ENCODE assay signal across 9 mouse cellular contexts in genomic region chr14:32896896-32897295, GRCm38 (mm10). TPM values are rescaled to one million over a fixed set of nuclear protein-coding genes. Genes with fewer than 3 reads are reported as not detected.
A peak's percentile ranks its signal among the peaks of the same experiment; 100 is the strongest.
DNase-seq lines count a peak whose midpoint lies in the region; ATAC-seq and TF ChIP-seq lines count a peak whose summit lies in the region.
"Had no signal": no experiment of that assay in that cellular context is flagged by ENCODE, and none has a peak within 500 bp of the region (broad histone marks: within the 10 kb centered on the region; RNA-seq: fewer than 3 reads in every experiment).

No protein-coding gene starts in this region.

- no peak overlapping the region for H3K4me3 ChIP-seq in liver, adult 2 months (ENCODE audit: insufficient read depth, low read depth, low read length)
- H3K4me3 ChIP-seq in liver, postnatal 0 days (ENCODE audit: low read depth, low read length): no peak overlapping the region
- H3K4me3 ChIP-seq: left cerebral cortex, adult 2 months had no signal

- no peak overlapping the region for H3K27ac ChIP-seq in liver, adult 2 months (replicated peaks; ENCODE audit: insufficient read depth, low read depth, low read length)
- H3K27ac ChIP-seq in liver, postnatal 0 days (ENCODE audit: low read depth): no peak overlapping the region
- H3K27ac ChIP-seq: left cerebral cortex, adult 2 months had no signal

- H3K9ac ChIP-seq in liver, adult 2 months (ENCODE audit: low read depth, low read length): no peak overlapping the region
- H3K9ac ChIP-seq in liver, postnatal 0 days (replicated peaks): no peak overlapping the region

- no peak for ATAC-seq in liver, postnatal 0 days
- ATAC-seq in activated CD4-positive, CD25-positive, alpha-beta regulatory T cell, adult 4 months: no peak

- TF ChIP-seq CTCF in liver, adult 2 months (IDR thresholded peaks at IDR 0.05; ENCODE audit: low read depth, low read length): no peak
- TF ChIP-seq CTCF in liver, postnatal 0 days (IDR thresholded peaks at IDR 0.05; ENCODE audit: low read depth): no peak

- no peaks in the 10 kb centered on the region for H3K79me2 ChIP-seq in liver, adult 2 months (ENCODE audit: control insufficient read depth, insufficient read depth, low read length)

- no peaks in the 10 kb centered on the region for H3K27me3 ChIP-seq in liver, adult 2 months (ENCODE audit: control insufficient read depth, insufficient read depth, low read length)
- H3K27me3 ChIP-seq in liver, postnatal 0 days (ENCODE audit: insufficient read depth, low read length): no peaks in the 10 kb centered on the region

- no peak for TF ChIP-seq EP300 in liver, postnatal 0 days (IDR thresholded peaks at IDR 0.05; ENCODE audit: low read depth)

- H3K36me3 ChIP-seq in liver, adult 2 months (ENCODE audit: control insufficient read depth, insufficient read depth, low read length): no peaks in the 10 kb centered on the region
- H3K36me3 ChIP-seq in liver, postnatal 0 days (replicated peaks; ENCODE audit: insufficient read depth, low read length): no peaks in the 10 kb centered on the region

- no peak for TF ChIP-seq POLR2A in liver, adult 2 months (IDR thresholded peaks at IDR 0.05; ENCODE audit: extremely low read depth, insufficient read depth, low read length)

- H3K4me2 ChIP-seq in liver, postnatal 0 days (ENCODE audit: low read depth, low read length): no peak overlapping the region

- no peaks in the 10 kb centered on the region for H3K9me3 ChIP-seq in liver, postnatal 0 days (ENCODE audit: low read length)

- 73% methylated on average over 2 of the region's 2 CpGs for WGBS in liver, adult 2 months
- WGBS in liver, postnatal 0 days (ENCODE audit: insufficient replicate concordance): 78% methylated on average over 2 of the region's 2 CpGs

- H3K4me1 ChIP-seq in liver, adult 2 months (ENCODE audit: control insufficient read depth, insufficient read depth, low read length): no peaks in the 10 kb centered on the region
- no peaks in the 10 kb centered on the region for H3K4me1 ChIP-seq in liver, postnatal 0 days (ENCODE audit: insufficient read depth)

- DNase-seq in liver, adult 2 months (ENCODE audit: extremely low read depth, low read depth, low spot score): peak; percentile 56
- DNase-seq in liver, postnatal 0 days: no peak
- peak; percentile 17 to 33 for DNase-seq in frontal cortex, postnatal 14 days (ENCODE audit: low spot score in 2 of 2)
- peak; percentile 53 to 78 for DNase-seq in layer of hippocampus, postnatal 14 days (ENCODE audit: low spot score in 2 of 2)
- DNase-seq in ovary, postnatal 36 days (ENCODE audit: low spot score): peak; percentile 64
- no peak for DNase-seq in T-cell, adult 2 months (ENCODE audit: low spot score)
- no peak for DNase-seq in yolk sac, embryonic 10.5 days (ENCODE audit: low spot score)

RNA-seq across cellular contexts. Expression of gene Vstm4, which starts 40.3 kb away (rescaled TPM):
- 0.92 and 1.3 TPM in 2 replicates for total RNA-seq in liver, adult 2 months (2014; rRNA removed)
- 0.81 and 0.91 TPM in 2 replicates for polyA plus RNA-seq in liver, adult 2 months (2012; rRNA removed)
- polyA plus RNA-seq in liver, postnatal 0 days (2015; fragmentation: Nextera tagmentation; extraction: Ambion mirVana): 5.9 and 6.0 TPM in 2 replicates
- 1 to 10 TPM; 4.7 to 5.0 TPM for total RNA-seq in layer of hippocampus, postnatal 14 days (2021)
- under 1 TPM in 1 of 2 experiments, not detected in 1; 0.24 TPM for polyA plus RNA-seq in activated CD4-positive, CD25-positive, alpha-beta regulatory T cell, adult 4 months (2017; shearing (Covaris generic))

Comparison
In these comparisons a context has a peak if more than half of its experiments do, and no peak if none do; other contexts are left out.
1. DNase-seq: peak in liver, adult 2 months (single experiment), frontal cortex, postnatal 14 days (2 of 2), layer of hippocampus, postnatal 14 days (2 of 2) and ovary, postnatal 36 days (single experiment); none in liver, postnatal 0 days (single experiment), T-cell, adult 2 months (single experiment) and yolk sac, embryonic 10.5 days (single experiment).